Mouse (Mus musculus): ENCODE results near the gene Gpt2.

DNA sequence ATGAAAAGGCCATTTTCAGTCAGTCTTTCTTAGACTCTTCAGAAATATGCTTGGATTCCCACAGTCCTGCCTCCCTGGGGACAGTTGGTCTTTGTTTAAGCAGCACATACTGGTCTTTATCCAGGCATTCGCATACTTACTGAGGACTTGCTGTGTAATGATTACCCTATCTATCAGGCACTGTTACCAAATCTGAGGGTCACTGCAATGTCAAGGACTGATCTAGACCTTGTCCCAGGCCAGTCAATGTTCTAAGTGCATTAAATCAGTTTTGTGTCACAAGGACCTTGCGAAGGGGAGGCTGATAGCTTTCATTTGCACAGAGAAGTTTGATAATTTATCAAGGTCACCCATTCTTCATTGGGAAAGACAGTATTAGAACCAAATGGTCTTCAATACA, 14.0 kb upstream of the Gpt2 start:
- no peak for TF ChIP-seq CTCF (conservative IDR thresholded peaks at IDR 0.05; ENCODE audit: insufficient read depth, insufficient read length, low read depth, low read length)
- no peak for TF ChIP-seq POLR2A (IDR thresholded peaks at IDR 0.05; ENCODE audit: low read depth, low read length)
